Mouse (Mus musculus) skeletal muscle tissue, adult 2 months (tissue): ENCODE results near the gene Sfswap.
"Not testable (repeated sequence)": the region's sequence is repeated elsewhere in the genome, so short reads cannot be mapped to it uniquely, and the experiment has no call there.

Source experiments
- DNase-seq: peaks from one replicate; pipeline ENCODE4 v3.0.0-alpha.2; 2012; ENCODE audit warnings: low read depth, low spot score

Sfswap gene

GRCm38 (mm10) chr5:129500722-129501634 lies at the start of gene Sfswap:
Gene Sfswap, plus strand, starts transcription at chr5:129501221.
- DNase-seq = peak; percentile 76

- no peak for DNase-seq
Measured at GRCm38 (mm10) chr5:129452561-129452960, 48.5 kb upstream of the Sfswap start.

GRCm38 (mm10) chr5:129454802-129455528 lies 46.1 kb upstream of the Sfswap start:
- peak; percentile 81 for DNase-seq

- DNase-seq = no peak
Measured at GRCm38 (mm10) chr5:129455529-129455896, 45.5 kb upstream of the Sfswap start.

- no peak for DNase-seq
Measured at GRCm38 (mm10) chr5:129456579-129457140, 44.4 kb upstream of the Sfswap start.

- no peak for DNase-seq
Measured at GRCm38 (mm10) chr5:129458109-129458508, 42.9 kb upstream of the Sfswap start.

GRCm38 (mm10) chr5:129458541-129458940 lies 42.5 kb upstream of the Sfswap start:
- DNase-seq = peak; percentile 17

GRCm38 (mm10) chr5:129460798-129461476 lies 40.1 kb upstream of the Sfswap start:
- no peak for DNase-seq

GRCm38 (mm10) chr5:129463648-129464047 lies 37.4 kb upstream of the Sfswap start:
- not testable (repeated sequence) for DNase-seq

GRCm38 (mm10) chr5:129465788-129466187 lies 35.2 kb upstream of the Sfswap start:
- no peak for DNase-seq

- no peak for DNase-seq
Measured at GRCm38 (mm10) chr5:129475532-129476045, 25.4 kb upstream of the Sfswap start.

- DNase-seq = no peak
Measured at GRCm38 (mm10) chr5:129489879-129490278, 11.1 kb upstream of the Sfswap start.

GRCm38 (mm10) chr5:129501671-129502070 lies 650 bp downstream of the Sfswap start:
- DNase-seq = no peak

GRCm38 (mm10) chr5:129506886-129507285 lies 5.9 kb downstream of the Sfswap start:
- no peak for DNase-seq

GRCm38 (mm10) chr5:129518180-129518579 lies 17.2 kb downstream of the Sfswap start:
- DNase-seq = no peak

GRCm38 (mm10) chr5:129518786-129519185 lies 17.8 kb downstream of the Sfswap start:
- DNase-seq = no peak

- DNase-seq = no peak
Measured at GRCm38 (mm10) chr5:129519591-129519990, 18.6 kb downstream of the Sfswap start.

GRCm38 (mm10) chr5:129521501-129521900 lies 20.5 kb downstream of the Sfswap start:
- DNase-seq = no peak

GRCm38 (mm10) chr5:129521913-129522312 lies 20.9 kb downstream of the Sfswap start:
- no peak for DNase-seq

- DNase-seq = no peak
Measured at GRCm38 (mm10) chr5:129523166-129523565, 22.1 kb downstream of the Sfswap start.

- no peak for DNase-seq
Measured at GRCm38 (mm10) chr5:129524751-129525150, 23.7 kb downstream of the Sfswap start.
